Mouse (Mus musculus) midbrain, embryonic 14.5 days (tissue): ENCODE measurements around the gene S100a4. TPM values are rescaled to one million over a fixed set of nuclear protein-coding genes. Genes with fewer than 3 reads are reported as not detected.
A peak's percentile ranks its signal among the peaks of the same experiment; 100 is the strongest.

ENCODE experiments used
- ATAC-seq: fragments of 200-750 bp; cut with Nextera tagmentation; 2 replicates; pipeline ENCODE4 v1.8.0; 2017; ENCODE audit warnings: moderate number of reproducible peaks, moderate library complexity; ENCODE audit not compliant: low FRiP score, low TSS enrichment
- DNase-seq: peaks from one replicate; pipeline ENCODE4 v3.0.0-alpha.2; 2015
- H3K27ac ChIP-seq: fragments of 300-500 bp; sonication (generic); replicated peaks from 2 replicates; pipeline ENCODE4 v1.5.1; 2014; ENCODE audit warnings: mild to moderate bottlenecking, low read depth, low read length, moderate library complexity
- H3K27me3 ChIP-seq: fragments of 300-500 bp; sonication (generic); 2 replicates; pipeline ENCODE4 v1.6.1; 2014; ENCODE audit warnings: low read length, control low read depth, mixed read lengths; ENCODE audit not compliant: control insufficient read depth, insufficient read depth
- H3K36me3 ChIP-seq: fragments of 300-500 bp; sonication (generic); 2 replicates; pipeline ENCODE4 v1.6.1; 2014; ENCODE audit warnings: low read length, control low read depth; ENCODE audit not compliant: control insufficient read depth, insufficient read depth
- H3K4me1 ChIP-seq: fragments of 300-500 bp; sonication (generic); 2 replicates; pipeline ENCODE4 v1.6.1; 2014; ENCODE audit warnings: mild to moderate bottlenecking, antibody characterized with exemption, low read length, control low read depth; ENCODE audit not compliant: control insufficient read depth, insufficient read depth
- H3K4me2 ChIP-seq: fragments of 300-500 bp; sonication (generic); 2 replicates; pipeline ENCODE4 v1.6.1; 2014; ENCODE audit warnings: mild to moderate bottlenecking, low read length, moderate library complexity
- H3K4me3 ChIP-seq: fragments of 300-500 bp; sonication (generic); replicated peaks from 2 replicates; pipeline ENCODE4 v1.5.1; 2014; ENCODE audit warnings: low read depth, low read length
- H3K9ac ChIP-seq: fragments of 300-500 bp; sonication (generic); replicated peaks from 2 replicates; pipeline ENCODE4 v1.6.1; 2014; ENCODE audit warnings: mild to moderate bottlenecking, low read length, moderate library complexity
- H3K9me3 ChIP-seq: fragments of 300-500 bp; sonication (generic); 2 replicates; pipeline ENCODE4 v1.6.1; 2016; ENCODE audit warnings: low read length, control low read depth, mixed read lengths; ENCODE audit not compliant: control insufficient read depth
- WGBS: fragments of 180-500 bp; shearing (Covaris S2); extraction: QIAGEN DNeasy Blood & Tissue Kit; methylation state at CpG from one replicate; pipeline ENCODE4 v1.1.7; 2014; 5-methylcytosine and 5-hydroxymethylcytosine counted together
- polyA plus RNA-seq: library from polyadenylated mRNA; unstranded; fragments of >200 nt; fragmentation: Nextera tagmentation; extraction: Ambion mirVana; gene quantifications from 2 replicates; pipeline ENCODE4 v1.2.1, GENCODE M21; 2014

S100a4 gene
- polyA plus RNA-seq, 1 experiment from 2014 or later, result 1.5 TPM

DNA sequence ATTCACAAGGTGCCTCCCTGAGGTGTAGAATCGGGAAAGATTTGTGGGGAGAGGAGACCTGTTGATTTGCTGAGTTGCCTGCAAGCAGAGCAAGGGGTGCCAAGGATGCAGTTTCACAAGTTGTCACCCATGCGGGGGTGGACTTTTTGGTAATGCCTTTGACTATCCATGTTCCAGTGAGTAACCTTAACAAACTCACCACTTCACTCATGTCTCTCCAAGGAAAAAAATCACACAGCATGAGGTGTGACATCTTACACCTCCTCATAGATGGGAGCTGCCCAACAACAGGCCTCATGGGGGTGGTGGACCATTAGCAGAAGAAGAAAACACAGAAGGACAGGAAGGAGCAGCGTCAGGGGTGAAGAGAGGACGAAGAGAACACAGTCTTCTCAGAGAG lies 21.0 kb upstream of the S100a4 start:
- H3K9me3 ChIP-seq, result no peaks in the 10 kb centered on the region
- WGBS, result 95% methylated on average over 4 of the region's 4 CpGs
- DNase-seq, result no peak
- H3K27ac ChIP-seq, result no peak overlapping the region
- no peaks in the 10 kb centered on the region for H3K4me1 ChIP-seq
- H3K27me3 ChIP-seq, result no peaks in the 10 kb centered on the region
- no peak overlapping the region for H3K4me3 ChIP-seq
- H3K4me2 ChIP-seq, result no peak overlapping the region
- H3K9ac ChIP-seq, result no peak overlapping the region
- H3K36me3 ChIP-seq, result no peaks in the 10 kb centered on the region
- no peak for ATAC-seq

DNA sequence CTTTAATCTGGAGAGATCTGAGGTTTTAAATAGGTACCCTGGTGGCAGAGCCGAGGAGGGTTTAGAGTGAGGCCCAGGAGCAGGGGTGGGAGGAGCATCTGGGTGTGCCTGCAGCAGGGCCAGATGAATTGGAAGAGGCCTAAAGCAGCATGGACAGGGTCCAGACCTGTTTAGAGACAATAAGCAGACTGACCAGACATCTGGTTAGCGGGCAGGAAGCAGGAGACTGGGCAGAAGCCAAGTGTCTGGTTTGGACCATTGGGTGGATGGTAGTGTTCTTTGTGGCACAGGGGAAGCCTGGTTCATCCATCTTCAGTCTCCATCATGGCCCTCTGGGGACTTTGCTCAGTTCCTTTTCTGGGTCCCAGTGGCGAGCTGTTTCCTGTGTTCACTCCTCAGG lies 19.7 kb upstream of the S100a4 start:
- Histone ChIP-seq H3K36me3 (no peaks in the 10 kb centered on the region), H3K4me2 (no peak overlapping the region), H3K4me1 (no peaks in the 10 kb centered on the region), H3K27ac (no peak overlapping the region), H3K9me3 (no peaks in the 10 kb centered on the region), H3K4me3 (no peak overlapping the region), H3K27me3 (no peaks in the 10 kb centered on the region), H3K9ac (no peak overlapping the region)
- no peak for DNase-seq
- 41% methylated on average over 3 of the region's 3 CpGs for WGBS
- no peak for ATAC-seq

DNA sequence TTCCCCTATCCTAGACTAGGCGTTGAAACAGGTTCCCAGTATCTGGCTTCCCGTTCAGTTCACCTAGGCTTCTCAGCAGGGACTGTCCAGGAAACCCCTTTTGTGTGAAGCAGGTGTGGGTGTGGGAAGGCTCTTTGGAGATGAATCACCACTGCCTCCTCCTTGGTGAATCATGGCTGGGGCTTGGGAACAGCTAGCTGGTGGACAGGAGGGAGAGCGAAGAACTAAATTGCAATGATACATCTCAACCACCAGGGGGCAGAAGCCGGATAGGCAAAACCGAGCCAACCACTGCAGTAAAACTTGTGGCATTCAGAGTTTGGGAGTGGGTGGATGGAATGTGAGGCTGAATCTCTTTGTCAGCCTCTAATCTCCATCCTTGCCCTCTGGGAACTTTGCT lies 18.0 kb upstream of the S100a4 start:
- Histone ChIP-seq H3K9me3 (no peaks in the 10 kb centered on the region), H3K36me3 (no peaks in the 10 kb centered on the region), H3K27ac (no peak overlapping the region), H3K4me1 (no peaks in the 10 kb centered on the region), H3K4me2 (no peak overlapping the region), H3K27me3 (no peaks in the 10 kb centered on the region), H3K9ac (no peak overlapping the region), H3K4me3 (no peak overlapping the region)
- WGBS, result 34% methylated on average over 5 of the region's 5 CpGs
- DNase-seq (peak; percentile 80), ATAC-seq (0 out of 2 replicates have a peak, but pooled peaks have one; percentile 7)

DNA sequence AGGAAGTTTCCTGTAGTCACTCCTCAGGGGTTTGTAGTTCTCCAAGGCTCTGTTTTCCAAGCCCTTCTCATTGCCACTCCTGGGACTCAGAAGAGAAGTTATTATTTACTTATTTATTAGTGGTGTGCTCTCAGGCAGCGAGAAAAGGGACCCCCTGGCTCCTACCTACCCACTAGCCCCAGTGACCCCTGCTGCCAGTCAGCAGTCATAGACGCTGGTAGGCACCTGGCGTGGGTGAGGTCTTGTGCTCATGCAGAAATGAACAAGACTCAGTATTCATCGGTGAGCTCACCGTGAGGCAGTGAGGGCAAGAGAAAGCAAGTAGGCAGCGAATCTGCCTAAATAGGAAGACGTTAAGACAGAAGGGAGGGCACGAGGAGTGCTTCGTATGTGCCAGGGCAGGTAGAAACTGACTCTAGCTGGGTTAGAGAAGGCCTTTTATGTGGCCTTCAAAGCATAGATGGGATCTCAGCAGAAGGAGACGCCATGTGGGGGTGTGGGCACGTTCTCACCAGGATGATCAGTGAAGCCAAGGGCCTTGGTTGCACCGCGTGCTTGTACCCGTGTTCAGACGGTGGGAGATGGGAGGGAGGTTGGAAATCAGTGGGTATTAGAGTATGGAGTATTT lies 17.4 kb upstream of the S100a4 start:
- 86% methylated on average over 15 of the region's 15 CpGs for WGBS
- DNase-seq, result no peak
- Histone ChIP-seq H3K9ac (no peak overlapping the region), H3K9me3 (no peaks in the 10 kb centered on the region), H3K36me3 (no peaks in the 10 kb centered on the region), H3K4me1 (no peaks in the 10 kb centered on the region), H3K27me3 (no peaks in the 10 kb centered on the region), H3K4me3 (no peak overlapping the region), H3K4me2 (no peak overlapping the region), H3K27ac (no peak overlapping the region)
- ATAC-seq, result no peak

DNA sequence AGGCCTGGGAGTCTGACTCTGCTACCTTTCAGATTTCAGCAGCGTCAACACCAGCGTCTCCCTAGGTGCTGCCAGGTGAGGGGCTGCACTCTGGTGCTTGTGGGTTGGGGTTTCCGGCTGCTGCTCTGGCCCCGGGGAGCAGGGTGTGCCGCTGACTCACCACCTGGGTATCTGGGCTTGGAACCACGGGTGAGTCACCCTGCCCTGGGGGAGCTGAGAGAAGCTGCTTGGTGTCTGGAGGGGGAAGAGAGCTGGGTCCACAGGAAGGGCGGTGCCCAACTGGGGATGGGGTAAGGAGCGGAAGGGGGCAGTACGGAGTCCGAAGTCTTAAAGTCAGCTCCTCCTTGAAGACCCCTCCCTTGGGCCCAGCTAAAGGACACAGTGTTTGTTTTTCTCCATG lies 16.7 kb upstream of the S100a4 start:
- WGBS, result 78% methylated on average over 10 of the region's 10 CpGs
- DNase-seq, result no peak

GRCm38 (mm10) chr3:90587361-90588101 lies 16.0 kb upstream of the S100a4 start:
- H3K9me3 ChIP-seq, result no peaks in the 10 kb centered on the region
- no peaks in the 10 kb centered on the region for H3K4me1 ChIP-seq
- no peak overlapping the region for H3K4me2 ChIP-seq
- 90% methylated on average over 14 of the region's 14 CpGs for WGBS
- H3K4me3 ChIP-seq, result no peak overlapping the region
- H3K36me3 ChIP-seq, result no peaks in the 10 kb centered on the region
- no peak for ATAC-seq
- H3K27me3 ChIP-seq, result no peaks in the 10 kb centered on the region
- no peak for DNase-seq
- no peak overlapping the region for H3K27ac ChIP-seq
- H3K9ac ChIP-seq, result no peak overlapping the region

More for the DNA sequence above, 16.7 kb upstream of the S100a4 start:
- no peaks in the 10 kb centered on the region for H3K27me3 ChIP-seq
- no peak for ATAC-seq
- no peaks in the 10 kb centered on the region for H3K9me3 ChIP-seq
- H3K36me3 ChIP-seq, result no peaks in the 10 kb centered on the region
- H3K9ac ChIP-seq, result no peak overlapping the region
- H3K4me1 ChIP-seq, result no peaks in the 10 kb centered on the region
- no peak overlapping the region for H3K27ac ChIP-seq
- no peak overlapping the region for H3K4me3 ChIP-seq
- H3K4me2 ChIP-seq, result no peak overlapping the region

- DNase-seq (no peak), ATAC-seq (no peak)
- no peak overlapping the region for H3K4me2 ChIP-seq
- no peak overlapping the region for H3K9ac ChIP-seq
- H3K4me3 ChIP-seq, result no peak overlapping the region
- WGBS, result 87% methylated on average over 6 of the region's 6 CpGs
- no peaks in the 10 kb centered on the region for H3K36me3 ChIP-seq
- H3K4me1 ChIP-seq, result no peaks in the 10 kb centered on the region
- no peaks in the 10 kb centered on the region for H3K9me3 ChIP-seq
- no peak overlapping the region for H3K27ac ChIP-seq
- H3K27me3 ChIP-seq, result no peaks in the 10 kb centered on the region; the same call in 1 of the 2 replicates
Observed at GRCm38 (mm10) chr3:90589390-90589789, 14.2 kb upstream of the S100a4 start.

GRCm38 (mm10) chr3:90589947-90590346 lies 13.6 kb upstream of the S100a4 start, which contains the start of gene S100a2:
Gene S100a2 (plus strand): TSS chr3:90590247.
- Histone ChIP-seq H3K27ac (no peak within 1 kb of the TSS), H3K4me3 (no peak within 1 kb of the TSS), H3K4me2 (no peak within 1 kb of the TSS), H3K9ac (no peak within 1 kb of the TSS), H3K36me3 (no peaks in the 10 kb centered on the region), H3K4me1 (no peaks in the 10 kb centered on the region), H3K9me3 (no peaks in the 10 kb centered on the region), H3K27me3 (no peaks in the 10 kb centered on the region; the same call in 1 of the 2 replicates)
- DNase-seq, result no peak
- ATAC-seq, result no peak
- 86% methylated on average over 8 of the region's 8 CpGs for WGBS

GRCm38 (mm10) chr3:90594466-90594865 lies 9.1 kb upstream of the S100a4 start:
- 92% methylated on average over 1 of the region's 1 CpGs for WGBS
- Histone ChIP-seq H3K27ac (no peak overlapping the region), H3K36me3 (no peaks in the 10 kb centered on the region), H3K27me3 (no peaks in the 10 kb centered on the region; the same call in 1 of the 2 replicates), H3K9ac (no peak overlapping the region), H3K9me3 (no peaks in the 10 kb centered on the region), H3K4me1 (no peaks in the 10 kb centered on the region), H3K4me2 (no peak overlapping the region), H3K4me3 (no peak overlapping the region)
- DNase-seq, result no peak
- no peak for ATAC-seq
